Mouse (Mus musculus) ES-Bruce4 (cell line): ENCODE data around the gene Hspe1. TPM values are rescaled to one million over a fixed set of nuclear protein-coding genes. Genes with fewer than 3 reads are reported as not detected.

Experiments
- H3K27ac ChIP-seq: 2 replicates; pipeline ENCODE4 v1.5.1; 2012; ENCODE audit warnings: low read length, inconsistent platforms; ENCODE audit not compliant: insufficient read depth
- H3K27me3 ChIP-seq: 2 replicates; pipeline ENCODE4 v1.6.1; 2012; ENCODE audit warnings: mild to moderate bottlenecking, low read length, inconsistent platforms; ENCODE audit not compliant: control insufficient read depth, poor library complexity, insufficient read depth, severe bottlenecking
- H3K36me3 ChIP-seq: 2 replicates; pipeline ENCODE4 v1.6.1; 2012; ENCODE audit warnings: inconsistent platforms, mild to moderate bottlenecking, low read length, moderate library complexity; ENCODE audit not compliant: control insufficient read depth, poor library complexity, insufficient read depth, severe bottlenecking
- H3K4me1 ChIP-seq: one replicate; pipeline ENCODE4 v1.8.1; 2011; ENCODE audit warnings: low read length; ENCODE audit not compliant: control insufficient read depth, insufficient read depth
- H3K4me3 ChIP-seq: 2 replicates; pipeline ENCODE4 v1.5.1; 2011; ENCODE audit warnings: low read depth, mild to moderate bottlenecking, low read length
- H3K9ac ChIP-seq: 2 replicates; pipeline ENCODE4 v1.6.1; 2012; ENCODE audit warnings: low read depth, mild to moderate bottlenecking, inconsistent platforms; ENCODE audit not compliant: poor library complexity, severe bottlenecking
- H3K9me3 ChIP-seq: replicated peaks from 2 replicates; pipeline ENCODE4 v1.6.1; 2012; ENCODE audit warnings: mild to moderate bottlenecking, low read length, inconsistent platforms; ENCODE audit not compliant: control insufficient read depth, poor library complexity, insufficient read depth, severe bottlenecking
- CTCF ChIP-seq: IDR thresholded peaks from one replicate; pipeline ENCODE4 v1.8.1; 2011; ENCODE audit warnings: low read depth, low read length
- EP300 ChIP-seq: IDR thresholded peaks from 2 replicates; pipeline ENCODE4 v1.6.1; 2011; ENCODE audit warnings: low read depth, low read length; ENCODE audit not compliant: insufficient read depth
- POLR2A ChIP-seq: IDR thresholded peaks from one replicate; pipeline ENCODE4 v1.8.1; 2011; ENCODE audit warnings: low read length; ENCODE audit not compliant: insufficient read depth
- polyA plus RNA-seq: library from polyadenylated mRNA; stranded (reverse); fragments of >200 nt; gene quantifications from 2 replicates; pipeline ENCODE4 v1.2.4, GENCODE M21; 2011; ENCODE audit warnings: low read depth; ENCODE audit not compliant: missing spikeins, insufficient read depth, insufficient read length

Gene Hspe1
- 622 and 631 TPM in 2 replicates for polyA plus RNA-seq

- Histone ChIP-seq H3K4me1 (no peaks in the 10 kb centered on the region), H3K36me3 (peaks cover 64% of the 10 kb centered on the region), H3K27me3 (no peaks in the 10 kb centered on the region), H3K4me3 (peak within 1 kb of the TSS; percentile 99), H3K9me3 (no peaks in the 10 kb centered on the region), H3K27ac (peak within 1 kb of the TSS; percentile 69), H3K9ac (peak within 1 kb of the TSS; percentile 95)
- no peak for TF ChIP-seq CTCF
- TF ChIP-seq EP300, result no peak; the same call in 1 of the 2 replicates
- TF ChIP-seq POLR2A, result peak; percentile 40
Observed at GRCm38 (mm10) chr1:55087932-55088610, at the start of gene Hspe1, which contains the start of gene Hspd1. Gene Hspe1 (plus strand): TSS chr1:55088132. Gene Hspd1 (minus strand): TSS chr1:55088243.

DNA sequence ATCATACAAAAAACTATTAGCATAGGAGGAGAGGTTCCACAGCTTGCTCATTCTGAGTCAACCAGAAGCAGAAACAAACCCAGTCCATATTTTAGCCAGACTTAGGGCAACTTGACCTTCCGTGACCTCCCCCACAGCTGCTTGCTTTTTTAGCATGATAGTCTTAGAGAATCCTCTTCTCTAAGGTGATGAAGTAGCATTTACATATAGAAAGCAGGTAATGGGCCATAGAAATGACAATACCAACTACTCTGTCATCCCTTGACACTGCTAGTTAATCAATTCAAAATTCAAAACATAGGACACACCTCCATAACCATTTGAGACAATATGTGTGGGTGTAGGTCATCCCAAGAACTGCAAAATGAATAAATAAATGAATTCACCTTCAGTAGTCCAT is 48.0 kb upstream of the Hspe1 start:
- Histone ChIP-seq H3K9me3 (peaks cover 24% of the 10 kb centered on the region), H3K36me3 (no peaks in the 10 kb centered on the region), H3K27me3 (no peaks in the 10 kb centered on the region), H3K27ac (no peak overlapping the region), H3K9ac (no peak overlapping the region), H3K4me3 (no peak overlapping the region), H3K4me1 (no peaks in the 10 kb centered on the region)
- TF ChIP-seq POLR2A (no peak), EP300 (no peak), CTCF (no peak)

DNA sequence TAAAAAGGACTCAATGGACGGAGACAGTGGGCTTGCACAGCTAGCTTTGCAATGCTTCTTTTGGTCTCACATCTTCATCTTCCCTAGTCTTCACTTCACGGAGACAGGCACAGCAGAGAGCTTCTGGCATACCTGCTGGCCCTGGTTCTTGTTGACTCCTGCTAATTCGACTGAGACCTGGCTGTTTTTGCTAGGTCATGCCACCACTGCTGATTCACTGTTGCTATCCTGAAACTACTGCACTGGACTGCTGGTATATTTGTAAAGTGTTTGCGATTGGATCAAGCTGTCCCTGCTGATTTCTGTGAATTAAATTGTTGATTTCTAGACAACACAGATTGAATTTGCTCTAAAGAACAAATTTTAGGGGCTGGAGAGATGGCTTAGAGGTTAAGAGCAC is 46.2 kb upstream of the Hspe1 start:
- Histone ChIP-seq H3K36me3 (no peaks in the 10 kb centered on the region), H3K4me3 (no peak overlapping the region), H3K27ac (no peak overlapping the region), H3K27me3 (no peaks in the 10 kb centered on the region), H3K9ac (no peak overlapping the region), H3K4me1 (no peaks in the 10 kb centered on the region), H3K9me3 (peaks cover 24% of the 10 kb centered on the region)
- TF ChIP-seq CTCF, result no peak
- TF ChIP-seq POLR2A, result no peak
- TF ChIP-seq EP300, result no peak

DNA sequence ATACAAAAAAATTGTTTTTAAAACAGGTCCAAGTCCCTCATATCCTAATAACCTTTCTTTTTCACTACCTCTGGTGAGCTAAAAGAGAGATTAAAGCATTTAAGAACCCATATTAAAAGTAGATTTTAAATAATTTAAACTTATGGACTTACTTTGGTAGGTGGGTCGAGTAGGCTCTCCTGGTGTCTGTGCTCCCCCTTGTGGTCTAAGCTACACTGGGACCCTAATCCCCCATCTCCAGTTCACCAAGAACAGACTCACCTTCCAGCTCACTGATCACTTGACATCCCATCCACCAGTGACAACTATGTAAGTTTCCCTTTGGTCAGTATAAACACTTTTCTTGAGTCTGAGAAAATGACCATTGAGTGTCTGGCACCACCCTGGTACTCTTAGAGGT is 45.7 kb upstream of the Hspe1 start:
- Histone ChIP-seq H3K9me3 (peaks cover 24% of the 10 kb centered on the region), H3K27ac (no peak overlapping the region), H3K27me3 (no peaks in the 10 kb centered on the region), H3K4me3 (no peak overlapping the region), H3K4me1 (no peaks in the 10 kb centered on the region), H3K9ac (no peak overlapping the region), H3K36me3 (no peaks in the 10 kb centered on the region)
- peak; percentile 44 for TF ChIP-seq CTCF
- no peak for TF ChIP-seq POLR2A
- no peak for TF ChIP-seq EP300

- Histone ChIP-seq H3K4me1 (no peaks in the 10 kb centered on the region), H3K36me3 (no peaks in the 10 kb centered on the region), H3K27me3 (no peaks in the 10 kb centered on the region), H3K4me3 (no peak overlapping the region), H3K9ac (no peak overlapping the region), H3K9me3 (peaks cover 24% of the 10 kb centered on the region), H3K27ac (no peak overlapping the region)
- TF ChIP-seq POLR2A (no peak), EP300 (no peak), CTCF (no peak)
Observed at GRCm38 (mm10) chr1:55043164-55043563, 44.8 kb upstream of the Hspe1 start.

- H3K36me3 ChIP-seq, result no peaks in the 10 kb centered on the region
Observed at GRCm38 (mm10) chr1:55048841-55049587, 38.9 kb upstream of the Hspe1 start.

More at GRCm38 (mm10) chr1:55048841-55049587, 38.9 kb upstream of the Hspe1 start:
- Histone ChIP-seq H3K27me3 (no peaks in the 10 kb centered on the region), H3K4me1 (no peaks in the 10 kb centered on the region), H3K27ac (no peak overlapping the region), H3K4me3 (no peak overlapping the region), H3K9ac (no peak overlapping the region), H3K9me3 (no peaks in the 10 kb centered on the region)
- no peak for TF ChIP-seq POLR2A
- TF ChIP-seq EP300, result no peak
